Mouse (Mus musculus): ENCODE results near the gene Draxin.

- peak; percentile 6; the same call in 1 of the 2 replicates for TF ChIP-seq POLR2A (IDR thresholded peaks at IDR 0.05; ENCODE audit: borderline replicate concordance, control insufficient read depth, low read depth, low read length)
- TF ChIP-seq CTCF (IDR thresholded peaks at IDR 0.05; ENCODE audit: control insufficient read depth, insufficient read depth, low read length) = no peak
These were observed 55.2 kb downstream of the Draxin start for GRCm38 (mm10) chr4:148075259-148075658.
